Mouse (Mus musculus) small intestine, adult 2 months (tissue): ENCODE results near the gene Epb41l4b.

Source experiments
- CTCF ChIP-seq: fragments of 200-500 bp; IDR thresholded peaks from 2 replicates; pipeline ENCODE4 v1.5.1; 2012; ENCODE audit warnings: low read depth, mild to moderate bottlenecking, control low read depth, inconsistent platforms, low read length, moderate library complexity, mixed read lengths; ENCODE audit not compliant: insufficient replicate concordance, insufficient read length; ENCODE audit errors: extremely low read depth
- POLR2A ChIP-seq: fragments of 200-500 bp; IDR thresholded peaks from 2 replicates; pipeline ENCODE4 v1.6.1; 2012; ENCODE audit warnings: low read depth, mild to moderate bottlenecking, control low read depth, inconsistent platforms, low read length, moderate library complexity

DNA sequence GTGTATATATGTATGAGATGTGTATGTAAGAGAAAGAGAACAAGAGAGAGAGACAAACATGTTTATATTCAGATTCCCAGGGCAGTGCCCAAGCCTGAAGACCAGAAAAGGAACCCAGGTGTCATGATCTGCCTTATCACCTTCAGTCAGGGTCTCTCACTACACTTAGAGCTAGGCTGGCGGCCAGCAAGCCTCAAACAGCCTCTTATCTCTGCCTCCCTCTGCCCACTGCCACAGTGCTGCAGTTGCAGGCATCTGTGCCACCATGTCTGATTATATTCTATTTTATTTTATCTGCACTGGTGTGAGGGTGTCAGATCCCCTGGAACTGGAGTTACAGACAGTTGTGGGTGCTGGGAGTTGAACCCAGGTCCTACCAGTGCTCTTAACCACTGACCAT, 25.0 kb upstream of the Epb41l4b start:
- no peak for TF ChIP-seq POLR2A
- no peak for TF ChIP-seq CTCF
